Mouse (Mus musculus) stomach, embryonic 14.5 days (tissue): ENCODE measurements around the gene Kdm2b. TPM values are rescaled to one million over a fixed set of nuclear protein-coding genes. Genes with fewer than 3 reads are reported as not detected.

Experiments used
- ATAC-seq: fragments of 200-750 bp; cut with Nextera tagmentation; 2 replicates; pipeline ENCODE4 v1.8.0; 2017; ENCODE audit warnings: low read depth, moderate TSS enrichment; ENCODE audit not compliant: insufficient number of reproducible peaks, insufficient read depth, low FRiP score
- H3K27ac ChIP-seq: fragments of 300-500 bp; sonication (generic); 2 replicates; pipeline ENCODE4 v1.5.1; 2014; ENCODE audit warnings: mild to moderate bottlenecking, low read length, moderate library complexity, mixed read lengths
- H3K27me3 ChIP-seq: fragments of 300-500 bp; sonication (generic); 2 replicates; pipeline ENCODE4 v1.6.1; 2014; ENCODE audit warnings: low read length, control low read depth, mixed read lengths; ENCODE audit not compliant: control insufficient read depth, insufficient read depth
- H3K36me3 ChIP-seq: fragments of 300-500 bp; sonication (generic); 2 replicates; pipeline ENCODE4 v1.6.1; 2014; ENCODE audit warnings: mild to moderate bottlenecking, control low read depth, low read length, moderate library complexity, mixed read lengths; ENCODE audit not compliant: control insufficient read depth, insufficient read depth
- H3K4me1 ChIP-seq: fragments of 300-500 bp; sonication (generic); 2 replicates; pipeline ENCODE4 v1.6.1; 2014; ENCODE audit warnings: low read length, control low read depth, mixed read lengths; ENCODE audit not compliant: control insufficient read depth, insufficient read depth
- H3K4me2 ChIP-seq: fragments of 300-500 bp; sonication (generic); replicated peaks from 2 replicates; pipeline ENCODE4 v1.6.1; 2014; ENCODE audit warnings: low read depth, low read length, control low read depth
- H3K4me3 ChIP-seq: fragments of 300-500 bp; sonication (generic); 2 replicates; pipeline ENCODE4 v1.5.1; 2014; ENCODE audit warnings: low read depth, low read length, control low read depth
- H3K9ac ChIP-seq: fragments of 300-500 bp; sonication (generic); replicated peaks from 2 replicates; pipeline ENCODE4 v1.6.1; 2014; ENCODE audit warnings: low read depth, mild to moderate bottlenecking, control low read depth, low read length, moderate library complexity, mixed read lengths
- H3K9me3 ChIP-seq: fragments of 300-500 bp; sonication (generic); 2 replicates; pipeline ENCODE4 v1.6.1; 2016; ENCODE audit warnings: low read depth, low read length, control low read depth; ENCODE audit not compliant: control insufficient read depth
- WGBS: fragments of 180-500 bp; shearing (Covaris S2); extraction: QIAGEN DNeasy Blood & Tissue Kit; methylation state at CpG from one replicate; pipeline ENCODE4 v1.1.7; 2014; 5-methylcytosine and 5-hydroxymethylcytosine counted together
- polyA plus RNA-seq: library from polyadenylated mRNA; unstranded; fragments of >200 nt; fragmentation: Nextera tagmentation; extraction: Ambion mirVana; gene quantifications from 2 replicates; pipeline ENCODE4 v1.2.1, GENCODE M21; 2014

Gene Kdm2b
- polyA plus RNA-seq, 1 experiment from 2014 or later: 37.9 TPM

- WGBS: 2% methylated on average over 61 of the region's 61 CpGs
- H3K9me3 ChIP-seq: no peaks in the 10 kb centered on the region
- H3K4me2 ChIP-seq: peak within 1 kb of the TSS; percentile 92
- ATAC-seq: peak; percentile 100
- H3K9ac ChIP-seq: peak within 1 kb of the TSS; percentile 95
- peaks cover 12% of the 10 kb centered on the region for H3K4me1 ChIP-seq
- H3K4me3 ChIP-seq: peak within 1 kb of the TSS; percentile 88
- no peaks in the 10 kb centered on the region for H3K27me3 ChIP-seq
- no peaks in the 10 kb centered on the region for H3K36me3 ChIP-seq
- peak within 1 kb of the TSS; percentile 90 for H3K27ac ChIP-seq
These were observed 139.9 kb downstream of the Kdm2b start, which contains the start of gene Rnf34 for GRCm38 (mm10) chr5:122849521-122850318. Gene Rnf34, plus strand, starts transcription at chr5:122850048.

GRCm38 (mm10) chr5:122843799-122844198 lies 145.8 kb downstream of the Kdm2b start:
- WGBS: 82% methylated on average over 5 of the region's 5 CpGs
- no peak for ATAC-seq
- H3K4me2 ChIP-seq: no peak overlapping the region
- no peak overlapping the region for H3K27ac ChIP-seq
- H3K9ac ChIP-seq: no peak overlapping the region
- no peak overlapping the region for H3K4me3 ChIP-seq
- no peaks in the 10 kb centered on the region for H3K27me3 ChIP-seq
- H3K4me1 ChIP-seq: no peaks in the 10 kb centered on the region
- H3K36me3 ChIP-seq: no peaks in the 10 kb centered on the region
- H3K9me3 ChIP-seq: no peaks in the 10 kb centered on the region

GRCm38 (mm10) chr5:122841126-122841525 lies 148.5 kb downstream of the Kdm2b start:
- no peak for ATAC-seq

GRCm38 (mm10) chr5:122832996-122833395 lies 156.6 kb downstream of the Kdm2b start:
- no peaks in the 10 kb centered on the region for H3K27me3 ChIP-seq
- WGBS: 73% methylated on average over 10 of the region's 10 CpGs
- H3K4me2 ChIP-seq: no peak overlapping the region
- H3K36me3 ChIP-seq: no peaks in the 10 kb centered on the region
- H3K9ac ChIP-seq: no peak overlapping the region
- H3K27ac ChIP-seq: no peak overlapping the region
- H3K4me1 ChIP-seq: no peaks in the 10 kb centered on the region
- ATAC-seq: no peak
- H3K9me3 ChIP-seq: no peaks in the 10 kb centered on the region
- H3K4me3 ChIP-seq: no peak overlapping the region

More at GRCm38 (mm10) chr5:122841126-122841525, 148.5 kb downstream of the Kdm2b start:
- Histone ChIP-seq H3K27me3 (no peaks in the 10 kb centered on the region), H3K4me3 (no peak overlapping the region), H3K4me1 (no peaks in the 10 kb centered on the region), H3K9ac (no peak overlapping the region), H3K4me2 (no peak overlapping the region), H3K36me3 (no peaks in the 10 kb centered on the region), H3K27ac (no peak overlapping the region), H3K9me3 (no peaks in the 10 kb centered on the region)
- WGBS: 92% methylated on average over 2 of the region's 2 CpGs

DNA sequence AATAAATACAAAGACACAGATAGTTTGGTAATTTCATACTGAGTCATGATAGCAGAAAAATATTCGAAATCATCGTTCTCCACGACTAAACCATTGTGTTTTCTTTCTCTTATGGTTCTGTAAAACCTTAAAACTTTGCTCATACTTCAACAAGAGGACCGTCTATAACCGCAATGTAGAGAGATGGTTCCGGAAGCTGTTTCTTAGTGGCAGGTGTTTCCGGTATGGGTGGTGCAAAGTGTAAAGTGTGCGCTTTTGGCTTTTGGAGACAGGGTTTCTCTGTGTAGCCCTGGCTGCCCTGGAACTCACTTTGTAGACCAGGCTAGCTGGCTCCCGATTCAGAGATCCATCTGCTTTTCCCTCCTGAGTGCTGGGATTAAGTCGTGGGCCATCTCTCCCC lies 157.1 kb downstream of the Kdm2b start:
- Histone ChIP-seq H3K27me3 (no peaks in the 10 kb centered on the region), H3K9me3 (no peaks in the 10 kb centered on the region), H3K9ac (no peak overlapping the region), H3K4me2 (no peak overlapping the region), H3K27ac (no peak overlapping the region), H3K36me3 (no peaks in the 10 kb centered on the region), H3K4me1 (no peaks in the 10 kb centered on the region), H3K4me3 (no peak overlapping the region)
- ATAC-seq: no peak
- 86% methylated on average over 10 of the region's 10 CpGs for WGBS

DNA sequence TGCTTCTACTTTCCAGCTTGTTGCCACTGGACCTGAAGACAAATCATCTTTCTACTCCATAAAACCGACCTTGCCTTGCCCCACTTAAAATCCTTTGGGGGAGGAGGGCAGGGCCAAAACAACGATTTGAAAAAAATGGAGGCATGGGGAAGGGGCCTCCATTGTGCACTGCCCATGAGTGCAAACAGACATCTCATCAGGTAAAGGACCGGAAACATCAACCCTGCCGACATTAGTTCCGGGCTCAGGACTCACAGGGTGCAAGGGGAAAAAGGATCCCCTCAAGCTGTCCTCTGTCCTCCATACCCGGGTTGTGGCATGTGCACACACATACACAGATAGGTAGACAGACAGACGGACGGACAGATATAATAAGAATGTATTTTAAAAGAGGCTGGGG lies 164.5 kb downstream of the Kdm2b start:
- H3K27me3 ChIP-seq: no peaks in the 10 kb centered on the region

DNA sequence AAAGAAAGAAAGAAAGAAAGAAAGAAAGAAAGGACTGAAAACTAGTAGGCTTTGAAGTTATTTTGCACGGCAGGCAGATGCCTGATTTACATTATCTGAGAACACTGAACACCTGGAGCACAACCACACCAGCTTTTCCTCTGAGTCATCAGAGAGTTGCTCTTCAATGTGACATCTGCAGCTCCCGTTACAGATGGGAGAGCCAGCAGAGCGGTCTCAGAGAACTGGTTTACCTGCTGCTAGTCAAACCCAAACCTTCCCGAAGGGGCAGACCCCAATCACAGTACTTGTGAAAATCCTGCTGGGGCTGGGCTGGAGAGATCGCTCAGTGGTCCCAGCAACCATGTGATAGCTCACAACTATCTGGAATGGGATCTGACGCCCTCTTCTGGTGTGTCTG lies 165.2 kb downstream of the Kdm2b start:
- 58% methylated on average over 6 of the region's 6 CpGs for WGBS
- no peak for ATAC-seq
- H3K36me3 ChIP-seq: peaks cover under 1% of the 10 kb centered on the region; the same call in 1 of the 2 replicates

More for the DNA sequence above, 164.5 kb downstream of the Kdm2b start:
- Histone ChIP-seq H3K9me3 (no peaks in the 10 kb centered on the region), H3K4me1 (peaks cover 2% of the 10 kb centered on the region; the same call in 1 of the 2 replicates), H3K4me2 (no peak overlapping the region), H3K36me3 (no peaks in the 10 kb centered on the region), H3K4me3 (no peak overlapping the region), H3K9ac (no peak overlapping the region), H3K27ac (no peak overlapping the region)
- 78% methylated on average over 8 of the region's 8 CpGs for WGBS
- no peak for ATAC-seq

GRCm38 (mm10) chr5:122823976-122824375 lies 165.6 kb downstream of the Kdm2b start:
- no peak overlapping the region for H3K4me2 ChIP-seq

More for the DNA sequence above, 165.2 kb downstream of the Kdm2b start:
- Histone ChIP-seq H3K27ac (no peak overlapping the region), H3K4me2 (no peak overlapping the region), H3K9ac (no peak overlapping the region), H3K4me1 (peaks cover 6% of the 10 kb centered on the region; the same call in 1 of the 2 replicates), H3K9me3 (no peaks in the 10 kb centered on the region), H3K4me3 (no peak overlapping the region), H3K27me3 (no peaks in the 10 kb centered on the region)

More at GRCm38 (mm10) chr5:122823976-122824375, 165.6 kb downstream of the Kdm2b start:
- Histone ChIP-seq H3K4me3 (no peak overlapping the region), H3K9ac (no peak overlapping the region), H3K36me3 (peaks cover 4% of the 10 kb centered on the region; the same call in 1 of the 2 replicates), H3K4me1 (peaks cover 9% of the 10 kb centered on the region; the same call in 1 of the 2 replicates), H3K9me3 (no peaks in the 10 kb centered on the region), H3K27me3 (no peaks in the 10 kb centered on the region), H3K27ac (no peak overlapping the region)
- 69% methylated on average over 1 of the region's 1 CpGs for WGBS
- ATAC-seq: no peak
